Mouse (Mus musculus) liver, embryonic 14.5 days (tissue): ENCODE data around the gene Slc39a5. TPM values are rescaled to one million over a fixed set of nuclear protein-coding genes. Genes with fewer than 3 reads are reported as not detected.
A peak's percentile ranks its signal among the peaks of the same experiment; 100 is the strongest.

Experiments used
- ATAC-seq: fragments of 200-750 bp; cut with Nextera tagmentation; 2 replicates; pipeline ENCODE4 v1.8.0; 2017; ENCODE audit warnings: moderate number of reproducible peaks, mild to moderate bottlenecking, moderate library complexity; ENCODE audit not compliant: insufficient read depth
- DNase-seq, 3 experiments: peaks; one replicate each; pipeline ENCODE4 v3.0.0-alpha.2; 2012 to 2013; ENCODE audit warnings: low read depth in 3 of 3, low spot score in 3 of 3
- H3K27ac ChIP-seq: fragments of 300-500 bp; sonication (generic); 2 replicates; pipeline ENCODE4 v1.5.1; 2014; ENCODE audit warnings: moderate library complexity, mild to moderate bottlenecking, control low read depth, inconsistent platforms
- H3K27me3 ChIP-seq: fragments of 300-500 bp; sonication (generic); 2 replicates; pipeline ENCODE4 v1.6.1; 2014; ENCODE audit warnings: mild to moderate bottlenecking, low read length, moderate library complexity; ENCODE audit not compliant: control insufficient read depth, insufficient read depth
- H3K36me3 ChIP-seq: fragments of 300-500 bp; sonication (generic); replicated peaks from 2 replicates; pipeline ENCODE4 v1.6.1; 2014; ENCODE audit warnings: low read depth; ENCODE audit not compliant: control insufficient read depth, insufficient read depth
- H3K4me1 ChIP-seq, 2 experiments: fragments of 200-500 bp in 1 of 2; fragments of 300-500 bp in 1 of 2; sonication (generic) in 1 of 2; replicated peaks; 2 replicates each; pipeline ENCODE4 v1.6.1; 2012 to 2014; ENCODE audit warnings: antibody characterized with exemption in 1 of 2, inconsistent platforms in 1 of 2, low read length in 1 of 2; ENCODE audit not compliant: control insufficient read depth in 2 of 2, insufficient read depth in 2 of 2
- H3K4me2 ChIP-seq: fragments of 300-500 bp; sonication (generic); 2 replicates; pipeline ENCODE4 v1.6.1; 2014; ENCODE audit warnings: low read depth, mild to moderate bottlenecking, control low read depth, moderate library complexity
- H3K4me3 ChIP-seq, 2 experiments: fragments of 200-500 bp in 1 of 2; fragments of 300-500 bp in 1 of 2; sonication (generic) in 1 of 2; 2 replicates each; pipeline ENCODE4 v1.5.1; 2012 to 2014; ENCODE audit warnings: low read depth in 2 of 2, low read length in 2 of 2, mild to moderate bottlenecking in 2 of 2, control low read depth in 1 of 2, inconsistent platforms in 1 of 2, moderate library complexity in 1 of 2; ENCODE audit not compliant: insufficient read depth in 1 of 2
- H3K9ac ChIP-seq: fragments of 300-500 bp; sonication (generic); replicated peaks from 2 replicates; pipeline ENCODE4 v1.6.1; 2014; ENCODE audit warnings: mild to moderate bottlenecking, control low read depth, moderate library complexity
- H3K9me3 ChIP-seq: fragments of 300-500 bp; sonication (generic); 2 replicates; pipeline ENCODE4 v1.6.1; 2016; ENCODE audit warnings: low read length, mixed read lengths; ENCODE audit not compliant: control insufficient read depth
- CTCF ChIP-seq: IDR thresholded peaks from 2 replicates; pipeline ENCODE4 v1.5.1; 2016; ENCODE audit warnings: antibody characterized with exemption, low read depth, control low read depth
- EP300 ChIP-seq: IDR thresholded peaks from 2 replicates; pipeline ENCODE4 v1.6.1; 2016; ENCODE audit warnings: antibody characterized with exemption, low read depth
- whole genome bisulfite sequencing: fragments of 180-500 bp; shearing (Covaris S2); extraction: QIAGEN DNeasy Blood & Tissue Kit; methylation state at CpG from one replicate; pipeline ENCODE4 v1.1.7; 2014; ENCODE audit not compliant: insufficient replicate concordance; 5-methylcytosine and 5-hydroxymethylcytosine counted together
- polyA plus RNA-seq, 2 experiments: library from polyadenylated mRNA; depleted of rRNA in 1 of 2; stranded (reverse) in 1 of 2; unstranded in 1 of 2; fragments of >200 nt; fragmentation: Nextera tagmentation in 1 of 2; extraction: Ambion mirVana in 1 of 2; gene quantifications; 2 replicates each; pipeline versions ENCODE4 v1.2.1 to v1.2.3; 2012 to 2014

Gene Slc39a5
- polyA plus RNA-seq, 2 experiments, result 33.0 to 37.6 TPM

- Histone ChIP-seq H3K27ac (peak within 1 kb of the TSS; percentile 79), H3K4me1 (peaks cover 8 to 24% of the 10 kb centered on the region in 2 experiments), H3K9ac (peak within 1 kb of the TSS; percentile 77), H3K4me2 (peak within 1 kb of the TSS; percentile 86), H3K27me3 (no peaks in the 10 kb centered on the region), H3K4me3 (peak within 1 kb of the TSS; percentile 79 to 93), H3K9me3 (no peaks in the 10 kb centered on the region), H3K36me3 (no peaks in the 10 kb centered on the region)
- ATAC-seq (peak; percentile 76), DNase-seq (peak; percentile 89 to 91 (median 90))
- WGBS, result under 1% methylated on average over 50 of the region's 50 CpGs
- no peak for TF ChIP-seq CTCF
These were observed 10.4 kb upstream of the Slc39a5 start, which contains the start of the genes Nabp2 and Rnf41 for GRCm38 (mm10) chr10:128411211-128412054. Gene Nabp2, minus strand, starts transcription at chr10:128411492. Gene Rnf41, plus strand, starts transcription at chr10:128411657.

- peaks cover 8 to 24% of the 10 kb centered on the region in 2 experiments for H3K4me1 ChIP-seq
- peak overlapping the region; percentile 79 to 93 for H3K4me3 ChIP-seq
- ATAC-seq (no peak), DNase-seq (no peak)
- no peaks in the 10 kb centered on the region; the same call in 1 of the 2 replicates for H3K36me3 ChIP-seq
- H3K9me3 ChIP-seq, result no peaks in the 10 kb centered on the region
- no peaks in the 10 kb centered on the region for H3K27me3 ChIP-seq
- TF ChIP-seq CTCF (no peak), EP300 (no peak)
- peak overlapping the region; percentile 86 for H3K4me2 ChIP-seq
- WGBS, result 32% methylated on average over 4 of the region's 4 CpGs
- H3K9ac ChIP-seq, result peak overlapping the region; percentile 77
- H3K27ac ChIP-seq, result peak overlapping the region; percentile 79
These were observed 9.5 kb upstream of the Slc39a5 start for GRCm38 (mm10) chr10:128410560-128410845.

GRCm38 (mm10) chr10:128409692-128410559 is 8.9 kb upstream of the Slc39a5 start:
- Histone ChIP-seq H3K27me3 (no peaks in the 10 kb centered on the region), H3K9me3 (no peaks in the 10 kb centered on the region), H3K4me2 (peak overlapping the region; percentile 86), H3K4me3 (peak overlapping the region; percentile 79 to 93), H3K4me1 (peaks cover 8 to 24% of the 10 kb centered on the region in 2 experiments), H3K27ac (peak overlapping the region; percentile 79), H3K36me3 (no peaks in the 10 kb centered on the region; the same call in 1 of the 2 replicates), H3K9ac (peak overlapping the region; percentile 77)
- WGBS, result 6% methylated on average over 36 of the region's 36 CpGs
- DNase-seq, result peak; percentile 97 to 98 (median 98)
- TF ChIP-seq CTCF (peak; percentile 87), EP300 (no peak)
- ATAC-seq, result peak; percentile 85

- Histone ChIP-seq H3K4me2 (peak overlapping the region; percentile 86), H3K4me1 (peaks cover 8 to 23% of the 10 kb centered on the region in 2 experiments), H3K36me3 (no peaks in the 10 kb centered on the region; the same call in 1 of the 2 replicates), H3K9me3 (no peaks in the 10 kb centered on the region), H3K9ac (peak overlapping the region; percentile 71), H3K27me3 (no peaks in the 10 kb centered on the region), H3K27ac (peak overlapping the region; percentile 4; the same call in 1 of the 2 replicates), H3K4me3 (peak overlapping the region; percentile 78 to 79)
- whole genome bisulfite sequencing, result 17% methylated on average over 35 of the region's 35 CpGs
- ATAC-seq (no peak), DNase-seq (no peak)
- TF ChIP-seq CTCF (no peak), EP300 (no peak)
These were observed 7.8 kb upstream of the Slc39a5 start for GRCm38 (mm10) chr10:128408591-128409535.
